Mouse (Mus musculus): ENCODE data around the gene Cpvl.

DNA sequence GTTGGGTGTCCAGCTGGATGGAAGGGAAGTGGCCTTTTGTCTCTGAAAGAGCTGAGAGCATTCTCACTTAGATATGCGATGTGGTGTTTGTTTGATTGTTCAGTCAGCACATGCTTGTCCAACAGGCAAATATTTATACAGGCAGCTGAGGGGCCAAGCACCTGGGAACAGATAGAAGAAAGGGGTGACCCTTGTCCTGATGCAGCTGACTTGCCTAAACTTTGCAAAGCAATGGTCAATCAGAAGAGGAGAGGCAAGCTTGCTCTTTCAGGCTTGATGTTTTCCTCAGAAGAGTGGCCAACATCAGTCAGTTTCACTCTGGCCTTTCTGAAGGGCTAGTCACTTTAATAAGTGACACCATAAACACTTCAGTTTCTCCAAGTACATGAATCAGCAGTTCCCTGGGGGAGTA is 72.4 kb downstream of the Cpvl start:
- no peak for TF ChIP-seq CTCF (IDR thresholded peaks at IDR 0.05)
- TF ChIP-seq EP300 (IDR thresholded peaks at IDR 0.05; ENCODE audit: insufficient read depth, low read depth, low read length): no peak
- TF ChIP-seq POLR2A (IDR thresholded peaks at IDR 0.05; ENCODE audit: insufficient read depth, low read depth, low read length): no peak
